Mouse (Mus musculus) limb, embryonic 15.5 days (tissue): ENCODE measurements at regions not wholly inside any gene's neighbourhood (a gene's known extent, or its start where the extent isn't known, plus 50 kb on each side); places are given as distances from the start of the nearest gene placed in this dataset.

Experiments
- ATAC-seq: fragments of 200-750 bp; cut with Nextera tagmentation; 2 replicates; pipeline ENCODE4 v1.8.0; 2017; ENCODE audit warnings: low read depth, moderate TSS enrichment; ENCODE audit not compliant: insufficient number of reproducible peaks, low FRiP score, low TSS enrichment
- H3K27ac ChIP-seq: fragments of 300-500 bp; sonication (generic); 2 replicates; pipeline ENCODE4 v1.5.1; 2015; ENCODE audit warnings: moderate library complexity, mild to moderate bottlenecking, inconsistent platforms
- H3K27me3 ChIP-seq: fragments of 300-500 bp; sonication (generic); 2 replicates; pipeline ENCODE4 v1.6.1; 2015; ENCODE audit warnings: inconsistent platforms
- H3K36me3 ChIP-seq: fragments of 300-500 bp; sonication (generic); 2 replicates; pipeline ENCODE4 v1.6.1; 2015; ENCODE audit warnings: inconsistent platforms
- H3K4me1 ChIP-seq: fragments of 300-500 bp; sonication (generic); 2 replicates; pipeline ENCODE4 v1.6.1; 2015; ENCODE audit warnings: inconsistent platforms
- H3K4me2 ChIP-seq: fragments of 300-500 bp; sonication (generic); 2 replicates; pipeline ENCODE4 v1.6.1; 2015; ENCODE audit warnings: mild to moderate bottlenecking, inconsistent platforms
- H3K4me3 ChIP-seq: fragments of 300-500 bp; sonication (generic); 2 replicates; pipeline ENCODE4 v1.5.1; 2015; ENCODE audit warnings: mild to moderate bottlenecking, inconsistent platforms
- H3K9ac ChIP-seq: fragments of 300-500 bp; sonication (generic); 2 replicates; pipeline ENCODE4 v1.6.1; 2015; ENCODE audit warnings: inconsistent platforms
- H3K9me3 ChIP-seq: fragments of 300-500 bp; sonication (generic); 2 replicates; pipeline ENCODE4 v1.6.1; 2016; ENCODE audit warnings: inconsistent platforms
- WGBS: fragments of 180-500 bp; shearing (Covaris S2); methylation state at CpG from one replicate; pipeline ENCODE4 v1.1.7; 2015; 5-methylcytosine and 5-hydroxymethylcytosine counted together

- no peaks in the 10 kb centered on the region for H3K9me3 ChIP-seq
- no peak overlapping the region for H3K27ac ChIP-seq
- 74% methylated on average over 4 of the region's 4 CpGs for WGBS
- no peaks in the 10 kb centered on the region for H3K36me3 ChIP-seq
- no peak overlapping the region for H3K4me2 ChIP-seq
- no peaks in the 10 kb centered on the region for H3K4me1 ChIP-seq
- H3K4me3 ChIP-seq: no peak overlapping the region
- H3K9ac ChIP-seq: no peak overlapping the region
- ATAC-seq: no peak
- no peaks in the 10 kb centered on the region for H3K27me3 ChIP-seq
Observed at GRCm38 (mm10) chr9:85442761-85443505, 115.8 kb upstream of the Tent5a start.

GRCm38 (mm10) chr9:85439664-85440063 lies 112.5 kb upstream of the Tent5a start:
- H3K9me3 ChIP-seq: no peaks in the 10 kb centered on the region
- H3K9ac ChIP-seq: no peak overlapping the region
- no peaks in the 10 kb centered on the region for H3K4me1 ChIP-seq
- WGBS: 47% methylated on average over 1 of the region's 1 CpGs
- H3K4me3 ChIP-seq: no peak overlapping the region
- H3K4me2 ChIP-seq: no peak overlapping the region
- no peaks in the 10 kb centered on the region for H3K36me3 ChIP-seq
- peak; percentile 67; the same call in 1 of the 2 replicates for ATAC-seq
- 0 out of 2 replicates have a peak overlapping the region, but pooled peaks have one; percentile 24 for H3K27ac ChIP-seq
- no peaks in the 10 kb centered on the region for H3K27me3 ChIP-seq

GRCm38 (mm10) chr9:85432220-85432619 lies 105.1 kb upstream of the Tent5a start:
- H3K4me3 ChIP-seq: no peak overlapping the region
- no peak overlapping the region for H3K27ac ChIP-seq
- H3K4me2 ChIP-seq: no peak overlapping the region
- WGBS: 73% methylated on average over 2 of the region's 2 CpGs
- H3K9me3 ChIP-seq: no peaks in the 10 kb centered on the region
- H3K9ac ChIP-seq: no peak overlapping the region
- H3K27me3 ChIP-seq: no peaks in the 10 kb centered on the region
- H3K36me3 ChIP-seq: no peaks in the 10 kb centered on the region
- no peaks in the 10 kb centered on the region for H3K4me1 ChIP-seq
- no peak for ATAC-seq

- no peak for ATAC-seq
- 81% methylated on average over 4 of the region's 4 CpGs for WGBS
- Histone ChIP-seq H3K4me1 (no peaks in the 10 kb centered on the region), H3K27me3 (no peaks in the 10 kb centered on the region), H3K4me3 (no peak overlapping the region), H3K9ac (no peak overlapping the region), H3K36me3 (no peaks in the 10 kb centered on the region), H3K27ac (no peak overlapping the region), H3K4me2 (no peak overlapping the region), H3K9me3 (no peaks in the 10 kb centered on the region)
Observed at GRCm38 (mm10) chr9:85426809-85427208, 99.7 kb upstream of the Tent5a start.

- Histone ChIP-seq H3K9ac (no peak overlapping the region), H3K9me3 (no peaks in the 10 kb centered on the region), H3K36me3 (no peaks in the 10 kb centered on the region), H3K4me1 (no peaks in the 10 kb centered on the region), H3K27ac (no peak overlapping the region), H3K4me3 (no peak overlapping the region), H3K4me2 (no peak overlapping the region), H3K27me3 (no peaks in the 10 kb centered on the region)
- no peak for ATAC-seq
- 76% methylated on average over 2 of the region's 2 CpGs for WGBS
Observed at GRCm38 (mm10) chr9:85423908-85424307, 96.8 kb upstream of the Tent5a start.

GRCm38 (mm10) chr9:85414391-85414790 lies 87.2 kb upstream of the Tent5a start:
- no peak overlapping the region for H3K4me3 ChIP-seq
- peaks cover 7% of the 10 kb centered on the region; the same call in 1 of the 2 replicates for H3K4me1 ChIP-seq
- H3K27ac ChIP-seq: no peak overlapping the region
- no peaks in the 10 kb centered on the region for H3K9me3 ChIP-seq
- 85% methylated on average over 1 of the region's 1 CpGs for WGBS
- no peak overlapping the region for H3K4me2 ChIP-seq
- H3K27me3 ChIP-seq: no peaks in the 10 kb centered on the region
- H3K36me3 ChIP-seq: no peaks in the 10 kb centered on the region
- no peak overlapping the region for H3K9ac ChIP-seq
- ATAC-seq: no peak

- Histone ChIP-seq H3K27me3 (no peaks in the 10 kb centered on the region), H3K36me3 (no peaks in the 10 kb centered on the region), H3K4me2 (no peak overlapping the region), H3K9ac (no peak overlapping the region), H3K9me3 (no peaks in the 10 kb centered on the region), H3K27ac (no peak overlapping the region), H3K4me3 (no peak overlapping the region), H3K4me1 (peaks cover 7% of the 10 kb centered on the region; the same call in 1 of the 2 replicates)
- ATAC-seq: no peak
- 28% methylated on average over 1 of the region's 1 CpGs for WGBS
Observed at GRCm38 (mm10) chr9:85413813-85414212, 86.7 kb upstream of the Tent5a start.

- no peak for ATAC-seq
- peaks cover 18% of the 10 kb centered on the region for H3K4me1 ChIP-seq
- WGBS: 37% methylated on average over 11 of the region's 11 CpGs
Observed at GRCm38 (mm10) chr9:85410643-85411296, 83.6 kb upstream of the Tent5a start.

GRCm38 (mm10) chr9:85409974-85410506 lies 82.9 kb upstream of the Tent5a start:
- no peak overlapping the region for H3K4me3 ChIP-seq
- ATAC-seq: no peak
- H3K27ac ChIP-seq: no peak overlapping the region
- H3K9me3 ChIP-seq: no peaks in the 10 kb centered on the region
- WGBS: 58% methylated on average over 4 of the region's 4 CpGs
- no peaks in the 10 kb centered on the region for H3K36me3 ChIP-seq
- no peak overlapping the region for H3K9ac ChIP-seq
- H3K4me1 ChIP-seq: peaks cover 18% of the 10 kb centered on the region
- no peaks in the 10 kb centered on the region for H3K27me3 ChIP-seq
- H3K4me2 ChIP-seq: no peak overlapping the region

More at GRCm38 (mm10) chr9:85410643-85411296, 83.6 kb upstream of the Tent5a start:
- Histone ChIP-seq H3K27ac (peak overlapping the region; percentile 5; the same call in 1 of the 2 replicates), H3K4me2 (peak overlapping the region; percentile 13; the same call in 1 of the 2 replicates), H3K27me3 (no peaks in the 10 kb centered on the region), H3K9me3 (no peaks in the 10 kb centered on the region), H3K36me3 (no peaks in the 10 kb centered on the region), H3K9ac (no peak overlapping the region), H3K4me3 (no peak overlapping the region)

GRCm38 (mm10) chr9:85408461-85408860 lies 81.3 kb upstream of the Tent5a start:
- no peak overlapping the region for H3K27ac ChIP-seq
- 22% methylated on average over 5 of the region's 5 CpGs for WGBS
- peaks cover 18% of the 10 kb centered on the region for H3K4me1 ChIP-seq
- H3K27me3 ChIP-seq: no peaks in the 10 kb centered on the region
- ATAC-seq: no peak
- H3K36me3 ChIP-seq: no peaks in the 10 kb centered on the region
- no peak overlapping the region for H3K4me2 ChIP-seq
- no peak overlapping the region for H3K4me3 ChIP-seq
- H3K9me3 ChIP-seq: no peaks in the 10 kb centered on the region
- no peak overlapping the region for H3K9ac ChIP-seq

GRCm38 (mm10) chr9:85407592-85407991 lies 80.4 kb upstream of the Tent5a start:
- Histone ChIP-seq H3K4me2 (no peak overlapping the region), H3K9me3 (no peaks in the 10 kb centered on the region), H3K4me3 (no peak overlapping the region), H3K4me1 (peaks cover 18% of the 10 kb centered on the region), H3K9ac (no peak overlapping the region), H3K36me3 (no peaks in the 10 kb centered on the region), H3K27me3 (no peaks in the 10 kb centered on the region), H3K27ac (no peak overlapping the region)
- 82% methylated on average over 1 of the region's 1 CpGs for WGBS
- no peak for ATAC-seq

GRCm38 (mm10) chr9:85401736-85402135 lies 74.6 kb upstream of the Tent5a start:
- H3K9me3 ChIP-seq: no peaks in the 10 kb centered on the region
- H3K27ac ChIP-seq: no peak overlapping the region
- no peak overlapping the region for H3K9ac ChIP-seq
- no peaks in the 10 kb centered on the region for H3K27me3 ChIP-seq
- H3K4me3 ChIP-seq: no peak overlapping the region
- H3K4me2 ChIP-seq: no peak overlapping the region
- no peak for ATAC-seq
- no peaks in the 10 kb centered on the region for H3K4me1 ChIP-seq
- H3K36me3 ChIP-seq: no peaks in the 10 kb centered on the region
- 82% methylated on average over 1 of the region's 1 CpGs for WGBS
